Mouse (Mus musculus): Measurements from ENCODE around the gene Cdk9. TPM values are rescaled to one million over a fixed set of nuclear protein-coding genes. Genes with fewer than 3 reads are reported as not detected.

Gene Cdk9
- total RNA-seq, 4 experiments from 2014 or later = 17.0 to 22.2 (median 20.8) TPM

DNA sequence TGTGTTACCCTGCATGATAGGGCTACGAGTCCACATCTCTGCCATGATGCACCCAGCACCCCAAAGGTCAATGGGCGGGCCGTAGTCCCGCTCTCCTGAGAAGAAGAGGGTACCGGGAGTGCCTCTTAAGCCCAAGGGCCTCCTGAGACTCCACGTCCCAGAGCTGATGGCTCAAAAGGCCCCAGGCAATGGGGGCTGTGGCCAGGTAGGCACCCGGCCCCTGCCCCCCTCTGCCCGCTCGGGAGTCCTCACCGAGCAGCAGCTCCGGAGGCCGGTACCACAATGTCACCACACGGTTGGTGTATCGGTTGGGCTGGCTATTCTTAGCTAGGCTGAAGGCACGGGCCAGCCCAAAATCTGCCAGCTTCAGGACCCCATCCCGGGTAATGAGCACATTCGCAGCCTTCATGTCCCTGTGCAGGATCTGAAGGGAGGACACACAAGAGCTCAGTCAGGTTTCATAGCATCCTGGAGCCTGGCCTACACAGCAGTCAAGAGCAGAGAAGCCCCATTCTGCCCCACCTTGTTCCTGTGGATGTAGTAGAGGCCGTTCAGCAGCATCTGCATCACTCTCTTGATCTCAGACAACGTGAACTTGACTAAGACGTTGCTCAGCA, 3.2 kb downstream of the Cdk9 start:
- no peak for DNase-seq (ENCODE audit: low spot score in 2 of 2)

DNA sequence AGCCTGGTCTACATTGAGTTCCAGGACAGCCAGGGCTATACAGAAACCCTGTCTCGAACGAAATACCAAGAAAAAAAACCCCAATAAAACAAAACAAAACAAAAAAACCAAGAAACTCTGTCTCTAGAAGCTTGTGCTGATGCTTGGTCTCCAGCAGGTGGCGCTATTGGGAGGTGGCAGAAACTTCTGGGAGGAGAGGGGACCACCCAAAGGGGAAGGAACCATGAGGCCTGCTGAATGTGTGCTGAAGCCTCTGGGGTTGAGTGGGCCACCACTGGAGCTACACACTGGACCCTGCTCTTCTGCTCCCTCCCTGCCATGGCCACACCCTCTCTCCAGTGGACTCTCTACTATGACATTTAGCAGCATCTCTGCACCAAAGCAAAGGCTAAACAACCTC, 4.2 kb downstream of the Cdk9 start:
- DNase-seq (ENCODE audit: low spot score in 2 of 2) = no peak

DNA sequence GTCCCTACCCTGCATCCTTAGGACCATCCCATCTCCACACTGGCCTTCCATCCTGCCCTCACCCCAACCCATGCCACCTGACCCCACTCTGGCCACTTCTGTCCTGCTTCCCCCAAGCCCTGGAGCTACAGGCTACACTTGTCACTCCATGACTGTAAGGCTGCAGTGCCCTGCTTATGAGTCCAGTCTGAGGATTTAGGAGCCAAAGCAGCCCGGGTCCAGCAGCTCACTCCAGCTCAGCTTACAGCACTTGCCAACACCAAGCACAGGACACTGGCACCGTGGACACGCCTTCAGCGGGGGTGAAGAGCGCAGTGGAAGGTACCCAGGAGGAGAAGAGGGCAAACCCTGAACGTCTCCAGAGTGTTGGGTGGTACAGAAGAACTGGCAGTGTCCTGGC, 5.9 kb downstream of the Cdk9 start:
- DNase-seq (ENCODE audit: low spot score in 2 of 2) = no peak

DNA sequence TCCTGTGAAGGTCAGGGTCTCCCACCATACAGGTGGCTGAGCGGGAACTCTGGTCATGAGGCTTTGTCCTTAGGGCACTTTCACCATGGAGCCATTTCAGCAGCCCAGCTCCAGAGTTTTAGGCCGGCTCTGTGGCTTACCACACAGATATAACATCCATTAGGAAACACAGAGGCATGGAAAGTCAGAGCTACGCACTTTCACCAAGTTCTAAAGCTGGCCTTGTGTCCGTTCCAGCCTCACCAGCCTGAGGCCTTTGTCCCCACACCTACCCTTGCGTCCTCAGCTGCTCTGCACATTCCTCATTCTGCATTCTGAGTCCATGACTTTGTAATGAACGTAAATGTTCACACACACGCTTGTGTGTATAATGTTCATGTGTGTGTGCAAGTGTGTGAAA, 7.9 kb downstream of the Cdk9 start:
- no peak for DNase-seq (ENCODE audit: low spot score in 2 of 2)

DNA sequence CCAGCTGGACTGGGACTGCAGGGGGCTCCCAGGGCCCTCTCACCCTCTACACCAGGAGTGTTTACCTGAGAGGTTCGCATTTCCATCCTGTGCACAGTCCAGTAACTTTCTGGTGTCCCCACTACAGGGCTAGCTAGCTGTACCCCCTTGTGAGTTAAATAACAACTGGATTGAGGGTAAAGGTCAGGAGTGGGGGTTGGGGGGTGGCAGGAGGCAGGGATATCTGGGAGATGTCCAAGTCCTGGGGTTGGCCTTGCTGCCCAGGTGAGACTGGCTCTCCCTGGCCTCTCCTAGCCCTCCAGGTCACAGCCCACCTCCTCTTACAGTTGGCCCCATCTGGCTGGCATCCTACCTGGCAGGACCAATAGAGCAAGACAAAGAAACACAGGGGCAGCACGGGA, 8.9 kb downstream of the Cdk9 start, which contains the start of gene Fpgs:
TSS of gene Fpgs (minus strand) at position 125 of the 401 bp plus-strand sequence.
- no peak for DNase-seq (ENCODE audit: low spot score in 2 of 2)

DNA sequence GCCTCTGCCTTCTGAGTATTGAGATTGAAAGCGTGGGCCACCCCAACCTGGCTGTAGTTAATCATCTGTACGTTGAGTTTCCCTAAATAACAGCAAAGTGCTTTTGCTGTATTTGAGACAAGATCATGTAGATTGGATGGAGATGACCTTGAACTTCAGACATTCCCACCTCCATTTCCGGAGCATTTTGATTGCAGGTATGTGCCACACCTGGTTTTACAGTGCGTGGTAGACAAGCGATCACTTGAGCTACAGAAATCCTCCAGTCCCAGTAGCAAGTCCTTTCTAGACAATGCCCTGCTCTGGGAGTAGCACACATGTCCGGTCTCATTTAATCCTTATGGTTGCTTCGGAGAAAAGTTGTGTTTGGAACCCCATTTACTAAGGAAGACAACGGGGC, 9.8 kb downstream of the Cdk9 start:
- no peak for DNase-seq (ENCODE audit: low spot score in 2 of 2)

DNA sequence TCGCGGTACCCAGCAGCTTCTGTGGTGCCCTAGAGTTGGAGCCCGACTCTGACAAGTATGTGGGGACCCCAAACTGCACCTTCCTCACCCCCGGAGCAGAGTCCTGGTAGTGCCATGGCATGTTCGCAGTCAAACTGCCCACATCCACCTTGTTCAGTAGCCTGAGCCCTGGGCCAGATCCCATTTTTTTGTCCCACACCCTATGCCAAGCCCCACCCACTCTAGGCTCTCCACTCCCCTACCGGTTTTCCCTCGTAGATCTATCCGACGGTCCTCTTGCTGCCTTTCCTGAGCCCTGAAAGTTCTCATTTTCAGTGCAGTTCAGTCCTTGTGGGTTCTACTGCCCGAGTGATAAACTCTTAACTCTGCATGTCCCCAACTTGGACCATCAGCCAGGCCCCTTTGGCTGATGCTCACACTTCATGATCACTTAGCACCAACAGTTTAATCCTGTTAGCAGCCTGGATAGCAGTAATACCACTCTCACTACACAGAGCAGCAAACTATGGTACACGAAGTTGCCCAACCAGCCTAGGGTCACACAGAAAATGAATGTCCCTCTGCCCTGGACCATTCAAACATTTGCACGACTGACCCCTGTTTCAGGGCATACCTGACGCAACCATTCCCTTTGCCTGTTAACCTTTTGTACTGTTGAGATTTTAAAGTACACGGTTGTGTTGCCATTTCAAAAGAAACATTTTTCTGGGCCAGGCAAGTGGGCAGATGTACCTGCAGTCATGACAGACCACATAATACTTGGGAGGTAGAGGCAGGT, 11.7 kb downstream of the Cdk9 start:
- DNase-seq (ENCODE audit: low spot score in 2 of 2) = no peak

DNA sequence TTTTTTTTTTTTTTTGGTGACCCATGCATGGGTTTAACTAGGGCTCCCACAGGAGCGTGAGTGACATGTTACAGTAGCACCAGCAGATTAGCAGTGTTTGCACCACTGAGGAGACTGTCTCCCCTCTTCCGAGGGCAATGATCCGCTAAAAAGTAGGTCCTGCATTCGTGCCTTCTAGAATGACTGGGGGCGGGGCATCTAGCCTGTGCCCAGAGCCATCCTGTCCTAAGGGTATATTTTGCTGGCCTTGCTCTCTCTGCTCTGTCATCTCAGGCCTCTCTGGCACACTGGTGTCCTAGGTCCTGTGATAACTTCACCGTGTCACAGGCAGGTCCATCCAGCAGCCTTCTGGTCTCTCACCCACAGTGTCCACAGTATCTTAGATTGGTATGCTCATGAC, 13.2 kb downstream of the Cdk9 start:
- DNase-seq (ENCODE audit: low spot score in 2 of 2) = no peak

DNA sequence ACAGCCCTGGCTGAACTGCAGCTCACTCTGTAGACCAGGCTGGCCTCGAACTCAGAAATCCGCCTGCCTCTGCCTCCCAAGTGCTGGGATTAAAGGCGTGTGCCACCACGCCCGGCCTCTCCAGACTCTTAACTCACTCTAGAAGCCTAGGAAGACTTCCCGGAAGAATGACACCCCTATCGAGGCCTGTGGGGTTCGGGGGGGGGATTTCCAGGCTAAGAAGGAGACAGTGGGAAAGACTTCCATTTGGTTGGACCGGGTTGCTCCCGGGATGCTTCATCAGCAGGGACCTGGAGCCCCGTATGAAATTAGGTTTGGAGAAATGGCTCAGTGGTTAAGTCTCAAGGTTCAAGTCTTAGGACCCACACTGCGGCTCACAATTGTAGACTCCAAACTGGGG, 18.2 kb downstream of the Cdk9 start:
- no peak for DNase-seq (ENCODE audit: low spot score in 2 of 2)

DNA sequence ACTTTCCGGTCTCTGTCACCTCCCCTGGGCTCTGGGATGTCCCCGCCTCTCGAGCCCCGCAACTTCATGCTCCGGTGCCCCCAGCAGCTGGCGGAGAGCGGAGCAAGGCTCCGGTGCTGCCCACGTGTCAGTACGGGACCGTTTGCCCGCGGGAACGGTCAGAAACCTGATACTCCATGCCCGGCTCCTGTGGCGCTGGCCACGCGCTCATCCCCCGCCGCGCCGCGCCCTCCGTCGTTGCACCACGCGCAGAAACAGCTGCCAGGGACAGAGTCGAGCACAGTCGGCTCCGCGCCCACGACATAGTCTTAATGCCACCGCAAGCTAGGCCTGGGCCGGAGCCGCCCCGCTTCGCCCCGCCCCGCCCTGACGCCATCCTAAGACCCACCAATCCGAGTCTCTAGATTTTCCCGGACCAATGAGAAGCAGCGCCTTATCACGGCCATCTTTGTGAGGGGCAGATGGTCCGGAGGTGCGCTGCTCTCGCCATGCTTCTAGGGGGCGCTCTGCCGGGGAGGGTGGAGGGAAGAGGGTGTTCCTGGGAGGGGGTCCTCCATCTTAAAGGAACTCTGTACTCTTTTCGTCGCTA, 19.0 kb downstream of the Cdk9 start:
- DNase-seq (ENCODE audit: low spot score in 2 of 2) = peak; percentile 93

DNA sequence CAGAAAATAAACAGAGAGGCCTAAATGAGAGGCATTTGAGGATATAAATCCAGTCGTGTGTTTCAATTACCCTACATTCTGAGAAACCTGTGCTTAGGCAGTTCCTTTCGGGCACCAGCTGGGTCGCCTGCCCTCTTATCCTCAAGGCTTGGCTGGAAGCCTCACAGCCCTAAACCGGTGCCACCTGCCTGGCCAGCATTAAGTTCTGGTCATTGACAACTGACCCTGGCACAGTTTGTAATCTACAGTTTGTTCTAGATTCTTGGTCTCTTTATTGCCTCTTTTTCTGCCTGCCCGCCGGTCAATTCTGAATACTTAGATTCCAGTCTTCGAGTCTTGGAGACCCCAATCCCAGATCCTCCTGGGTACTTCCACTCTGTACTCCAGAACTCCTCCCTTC, 19.6 kb downstream of the Cdk9 start:
- no peak for DNase-seq (ENCODE audit: low spot score in 2 of 2)

DNA sequence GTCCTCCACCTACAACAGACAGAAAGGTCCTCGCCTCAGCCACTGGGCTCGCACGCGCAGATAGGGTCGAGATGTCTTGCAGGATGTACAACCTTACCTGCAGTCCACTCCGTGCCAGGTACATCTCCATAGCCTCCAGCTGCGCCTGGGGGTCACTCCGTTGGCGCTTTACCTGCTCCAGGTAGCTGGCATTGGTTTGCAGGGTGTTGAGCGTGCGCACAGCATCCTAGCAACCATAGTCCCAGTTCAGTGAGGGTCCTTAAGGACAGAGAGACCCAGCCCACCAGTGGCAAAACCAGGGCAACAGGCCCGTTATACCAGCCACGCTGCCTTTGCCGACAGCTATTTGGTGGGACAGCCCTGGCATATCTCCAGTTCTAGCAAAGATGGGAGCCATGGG, 20.4 kb downstream of the Cdk9 start:
- DNase-seq (ENCODE audit: low spot score in 2 of 2) = no peak

DNA sequence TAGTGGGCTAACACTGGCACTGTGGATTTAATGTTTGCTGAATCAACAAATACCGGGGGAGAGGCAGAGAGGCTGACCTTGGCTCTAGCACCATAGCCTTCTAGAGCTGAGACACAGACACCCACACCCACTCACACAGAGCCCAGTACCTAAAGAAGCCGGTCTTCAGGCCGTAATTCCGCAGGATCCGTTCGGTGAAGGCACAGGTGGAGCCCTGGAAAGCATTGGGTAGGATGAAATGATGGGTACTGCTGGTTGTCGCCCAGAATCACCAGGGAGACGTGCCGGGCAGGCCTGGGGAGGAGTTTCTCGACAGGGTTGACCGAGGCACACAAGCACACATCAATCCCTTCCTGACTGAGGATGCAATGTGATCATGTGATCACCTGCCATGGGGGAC, 21.8 kb downstream of the Cdk9 start:
- no peak for DNase-seq (ENCODE audit: low spot score in 2 of 2)

DNA sequence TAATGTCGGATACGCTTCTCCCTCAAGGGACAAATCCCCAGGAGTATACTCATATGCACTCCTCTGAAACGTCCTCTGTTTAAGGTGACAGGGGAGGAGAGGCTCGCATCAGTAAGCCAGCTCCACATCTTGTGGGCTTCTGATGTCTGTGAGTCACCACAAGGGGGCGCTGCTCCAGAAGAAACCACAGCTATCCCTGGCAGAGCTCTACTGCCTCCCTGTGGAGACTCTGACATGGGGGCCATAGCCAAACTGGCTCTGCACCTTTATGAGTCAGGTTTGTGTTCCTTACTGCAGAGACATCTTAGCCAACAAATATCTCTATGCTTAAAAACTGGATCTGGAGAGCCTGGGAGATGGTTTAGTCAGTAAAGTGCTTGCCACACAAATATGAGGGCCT, 23.5 kb downstream of the Cdk9 start:
- peak; percentile 81 to 84 for DNase-seq (ENCODE audit: low spot score in 2 of 2)

DNA sequence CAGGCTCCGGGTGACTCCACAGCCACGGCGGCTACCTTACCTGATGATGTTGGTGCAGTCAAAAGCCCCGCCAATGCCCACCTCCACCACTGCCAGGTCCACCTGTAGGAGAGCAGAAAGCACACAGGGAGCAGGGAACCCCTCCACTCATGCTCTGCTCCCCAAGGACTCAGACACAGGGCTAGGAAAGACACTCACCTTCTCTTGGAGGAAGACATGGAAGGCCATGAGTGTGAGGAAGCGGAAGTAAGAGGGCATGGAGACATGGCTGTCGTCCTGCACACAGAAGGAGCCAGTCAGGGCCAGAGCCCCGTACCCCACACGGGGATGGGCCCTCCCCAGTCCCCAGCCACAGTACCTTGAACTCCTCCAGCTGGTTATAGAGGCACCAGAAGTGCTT, 25.3 kb downstream of the Cdk9 start:
- no peak for DNase-seq (ENCODE audit: low spot score in 2 of 2)

DNA sequence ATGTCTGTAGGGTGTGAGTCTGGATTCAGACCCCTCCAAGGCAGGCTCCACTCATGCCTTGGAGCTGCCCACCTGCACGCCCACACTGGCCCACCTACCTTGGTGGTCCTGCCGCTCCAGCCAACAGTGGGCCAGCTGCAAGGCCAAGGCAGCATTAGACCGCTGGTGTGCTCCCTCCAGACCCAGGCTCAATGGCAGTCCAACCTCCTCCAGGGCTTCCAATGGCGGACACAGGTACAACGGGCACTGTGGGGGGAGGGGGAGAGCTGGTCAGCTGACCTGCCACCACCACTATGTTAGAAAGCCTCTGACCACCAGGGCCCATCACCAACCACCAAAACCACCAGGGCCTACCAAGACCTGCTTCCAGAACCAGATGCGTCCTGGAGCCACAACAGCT, 26.2 kb downstream of the Cdk9 start:
- DNase-seq (ENCODE audit: low spot score in 2 of 2) = no peak

DNA sequence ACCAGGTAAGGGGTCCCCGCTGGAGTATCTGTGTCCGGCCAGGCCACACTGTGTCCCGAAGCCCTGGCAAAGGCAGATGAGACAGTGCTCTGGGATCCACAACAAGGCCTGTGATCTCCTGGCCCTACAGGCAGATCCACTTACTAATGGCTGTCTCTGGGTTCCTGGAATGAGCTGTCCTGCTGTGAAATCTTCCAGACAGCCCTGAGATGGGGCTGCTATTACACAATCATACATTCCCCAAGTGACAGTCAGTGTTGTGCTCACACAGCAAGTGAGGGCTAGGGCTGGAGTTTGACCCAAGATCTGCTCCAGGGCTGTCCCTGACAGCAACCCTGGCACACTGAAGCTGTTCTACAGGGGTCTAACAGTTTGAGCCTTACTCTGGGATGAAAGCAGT, 27.1 kb downstream of the Cdk9 start:
- DNase-seq (ENCODE audit: low spot score in 2 of 2) = no peak

DNA sequence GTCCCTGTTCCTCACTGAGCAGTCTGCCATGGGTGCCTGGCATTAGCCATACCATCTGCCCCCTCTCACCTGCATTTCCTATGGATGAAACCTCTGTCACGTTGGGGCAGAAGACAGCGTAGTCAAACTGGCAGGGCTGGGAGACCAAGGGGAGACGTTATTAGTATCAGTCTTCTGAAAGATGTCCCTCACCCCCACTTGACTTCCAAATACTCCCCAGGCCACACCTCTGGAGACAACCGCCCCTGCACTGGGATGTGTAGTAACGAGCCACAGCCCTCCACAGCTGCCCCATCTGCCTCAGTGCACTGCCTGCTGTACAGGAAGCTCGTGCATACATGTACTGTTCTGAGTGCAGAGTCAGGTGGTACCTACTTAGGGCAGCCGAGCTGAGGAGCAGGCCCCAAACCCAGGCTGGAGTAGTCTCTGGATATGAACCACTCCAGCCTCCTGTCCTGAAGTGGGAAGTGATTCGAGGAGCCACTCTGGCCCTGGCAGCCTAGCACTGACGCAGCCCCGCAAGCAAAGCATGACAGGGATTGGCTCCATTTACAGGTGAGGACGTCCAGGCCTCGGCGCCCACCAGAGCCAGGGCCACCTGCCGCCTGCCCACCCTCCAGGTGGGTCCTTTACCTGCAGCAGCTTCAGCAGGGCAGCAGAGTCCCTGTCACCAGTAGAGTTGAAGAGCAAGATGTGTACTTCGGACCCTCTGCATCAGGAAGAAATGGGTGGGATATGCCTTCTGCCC, 28.0 kb downstream of the Cdk9 start:
- DNase-seq (ENCODE audit: low spot score in 2 of 2) = no peak

DNA sequence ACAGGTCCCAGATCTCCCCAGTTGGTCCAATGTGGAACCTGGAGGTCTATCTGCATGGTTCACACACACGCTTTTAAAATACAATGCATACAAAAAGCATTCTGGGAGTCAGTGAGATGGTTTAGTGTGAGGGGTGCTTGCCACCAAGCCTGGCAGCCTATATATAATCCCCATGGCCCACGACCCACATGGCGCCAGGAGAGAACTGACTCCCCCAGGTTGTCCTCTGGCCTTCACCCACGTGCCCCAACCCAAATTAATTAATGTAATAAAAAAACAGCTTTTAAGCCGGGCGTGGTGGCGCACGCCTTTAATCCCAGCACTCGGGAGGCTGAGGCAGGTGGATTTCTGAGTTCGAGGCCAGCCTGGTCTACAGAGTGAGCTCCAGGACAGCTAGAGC, 29.2 kb downstream of the Cdk9 start:
- no peak for DNase-seq (ENCODE audit: low spot score in 2 of 2)

DNA sequence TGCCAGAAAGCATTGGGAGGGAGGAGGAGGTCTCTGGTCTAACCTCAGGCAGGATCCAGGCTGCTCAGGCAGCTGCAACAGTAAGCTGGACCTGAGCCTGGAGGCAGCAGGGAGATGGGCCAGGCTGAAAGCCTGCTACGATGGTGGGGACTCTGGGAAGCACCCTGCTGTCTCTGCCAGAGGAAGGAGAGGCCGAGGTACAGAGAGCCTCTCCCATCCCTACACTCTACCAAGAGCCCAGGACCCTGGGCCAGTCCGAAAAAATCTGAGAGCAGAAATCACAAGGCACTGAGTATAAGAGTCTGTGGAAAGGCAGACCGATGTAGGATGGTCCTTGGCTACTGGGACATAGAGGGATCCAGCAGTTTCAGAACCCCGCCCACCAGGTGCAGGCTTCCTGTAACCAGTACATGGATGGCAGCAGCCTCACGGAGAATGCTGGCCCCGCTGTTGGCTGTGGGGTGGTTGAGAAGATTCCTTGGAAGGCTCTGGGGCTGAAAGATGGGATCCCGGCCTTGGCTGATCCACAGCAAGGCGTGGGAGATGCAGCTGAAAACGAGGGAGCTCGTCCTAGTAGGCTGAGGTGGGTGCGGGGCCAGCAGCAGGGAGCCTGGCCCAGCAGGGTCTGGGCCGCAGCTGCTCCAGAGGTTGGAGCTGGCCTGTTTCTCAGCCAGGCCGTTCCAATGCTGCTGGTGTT, 30.0 kb downstream of the Cdk9 start:
- DNase-seq (ENCODE audit: low spot score in 2 of 2) = peak in 1 of 2 experiments; percentile 46

DNA sequence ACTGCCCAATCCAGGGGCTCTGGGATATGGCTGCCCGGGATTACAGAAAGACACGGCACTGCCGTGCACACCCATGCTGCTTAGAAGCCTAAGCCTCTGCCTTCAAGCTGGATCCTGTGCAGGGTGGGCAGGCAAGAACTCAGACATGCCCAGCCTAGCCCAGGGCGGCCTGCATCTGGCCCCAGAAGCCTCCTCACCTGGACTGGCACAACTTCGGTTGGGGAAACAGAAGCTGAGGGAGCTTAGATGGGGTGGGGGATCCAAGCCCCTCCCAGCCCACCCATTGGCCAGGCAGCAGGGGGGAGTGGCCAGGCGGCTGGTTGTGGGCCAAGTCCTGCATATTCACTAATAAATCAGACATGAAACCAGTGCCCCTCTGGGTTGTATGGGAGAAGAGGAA, 31.1 kb downstream of the Cdk9 start:
- DNase-seq (ENCODE audit: low spot score in 2 of 2) = no peak
